Mouse (Mus musculus) cerebellum, postnatal 25 days (tissue): ENCODE results near the gene Acyp2.

Experiments
- DNase-seq, 2 experiments: peaks; one replicate each; pipeline ENCODE4 v3.0.0; 2021; ENCODE audit warnings: mixed read lengths in 2 of 2

Acyp2 gene

DNA sequence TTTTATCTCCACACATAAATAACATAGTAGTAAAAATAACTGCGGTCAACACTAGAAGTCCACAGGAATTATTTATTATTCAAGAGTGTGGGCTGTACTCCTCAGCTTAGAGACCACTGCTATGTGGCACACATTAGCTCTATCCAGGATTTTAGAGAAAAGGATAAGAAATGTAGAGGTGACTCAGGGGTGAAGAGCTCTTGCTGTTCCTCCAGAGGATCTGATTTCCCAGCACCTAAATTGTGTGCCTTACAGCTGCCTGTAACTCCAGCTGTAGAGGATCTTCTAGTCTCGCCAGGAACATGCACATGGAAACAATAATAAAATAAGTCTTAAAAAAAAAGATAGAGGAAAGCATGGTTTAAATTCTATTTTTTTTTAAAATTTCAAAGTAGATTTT lies 70.5 kb downstream of the Acyp2 start:
- no peak for DNase-seq

DNA sequence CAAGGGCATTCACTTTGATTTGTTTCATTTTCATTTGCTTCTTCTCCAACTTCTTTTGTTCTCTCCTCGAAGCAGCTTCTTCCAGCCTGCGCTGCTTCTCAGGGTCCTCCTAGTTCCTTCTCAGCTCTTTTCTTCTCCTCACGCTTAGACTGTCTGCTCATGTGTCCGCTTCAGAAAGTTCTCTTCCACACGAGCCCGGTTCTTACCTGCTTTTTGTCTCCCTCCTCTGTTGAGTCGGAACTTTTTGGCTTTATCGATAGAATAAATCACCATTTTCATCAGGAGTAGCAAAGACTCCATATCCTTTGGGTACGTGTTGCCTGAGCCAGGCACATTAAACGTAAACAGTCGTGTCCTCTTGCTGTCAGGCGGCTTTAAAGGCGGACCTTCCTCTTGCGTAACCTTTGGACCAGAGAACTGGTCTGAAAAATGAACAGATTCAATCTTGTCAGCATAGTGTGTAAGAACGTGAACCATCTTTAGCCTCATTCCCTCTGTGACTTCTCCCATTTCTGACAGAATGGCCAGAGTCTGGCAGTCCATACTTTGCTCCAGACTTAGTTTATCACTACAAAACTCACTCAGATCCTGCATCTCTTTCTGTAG lies 76.5 kb downstream of the Acyp2 start:
- no peak for DNase-seq

DNA sequence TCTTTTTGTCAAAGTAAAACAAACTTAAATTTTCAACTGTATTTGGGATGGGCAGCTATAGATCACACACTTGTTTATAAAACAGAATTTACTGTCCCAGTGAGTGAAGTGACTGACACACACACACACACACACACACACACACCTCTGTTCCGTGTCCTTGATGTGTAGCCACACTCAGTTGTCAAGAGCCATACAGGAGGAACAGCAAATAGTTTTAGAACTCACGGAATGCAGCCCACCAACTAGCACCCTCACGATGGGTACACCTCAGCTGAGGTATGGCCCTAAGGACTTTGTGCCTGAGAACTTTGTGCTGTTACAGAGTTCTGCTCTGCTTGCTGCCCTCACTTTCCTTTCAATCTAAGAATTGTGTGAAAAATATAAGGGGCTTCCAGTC lies 78.8 kb downstream of the Acyp2 start:
- DNase-seq: no peak

DNA sequence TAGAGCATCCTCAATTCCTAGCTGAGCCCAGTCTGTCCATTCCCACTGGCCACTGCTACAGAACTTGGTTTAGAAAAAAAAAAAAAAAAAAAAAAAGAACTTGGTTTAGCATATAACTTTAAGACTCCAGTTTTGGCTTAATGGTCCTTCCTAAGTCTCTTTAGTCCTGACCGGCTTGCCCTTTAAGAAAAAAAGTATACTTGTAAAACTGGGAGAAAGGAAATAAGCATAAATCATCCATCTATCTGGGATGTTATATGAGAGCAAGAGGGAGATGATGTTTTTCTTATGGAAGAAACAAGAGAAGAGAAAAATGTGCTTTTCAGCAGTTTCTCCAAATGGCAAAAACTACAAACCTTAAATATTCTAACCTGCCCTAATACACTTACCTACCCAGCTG lies 89.2 kb downstream of the Acyp2 start:
- no peak for DNase-seq

DNA sequence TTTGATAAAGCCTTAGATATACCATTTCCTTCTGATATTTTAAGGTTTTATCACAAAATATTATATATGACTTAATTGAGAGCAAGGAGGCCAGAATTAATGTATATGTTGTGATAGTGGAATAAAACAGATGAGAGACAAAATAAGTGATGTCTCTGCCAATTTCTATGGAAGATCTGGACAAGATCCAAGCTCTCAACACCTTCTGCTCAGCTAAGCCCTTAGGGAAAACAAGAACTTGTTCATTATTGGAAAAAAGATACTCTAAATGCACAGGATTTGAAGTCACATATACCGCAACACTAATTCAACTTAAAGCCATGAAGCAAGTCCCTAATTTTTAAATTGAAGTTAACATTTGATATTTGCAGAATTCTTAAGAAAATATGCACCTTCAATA lies 96.0 kb downstream of the Acyp2 start:
- DNase-seq: no peak

DNA sequence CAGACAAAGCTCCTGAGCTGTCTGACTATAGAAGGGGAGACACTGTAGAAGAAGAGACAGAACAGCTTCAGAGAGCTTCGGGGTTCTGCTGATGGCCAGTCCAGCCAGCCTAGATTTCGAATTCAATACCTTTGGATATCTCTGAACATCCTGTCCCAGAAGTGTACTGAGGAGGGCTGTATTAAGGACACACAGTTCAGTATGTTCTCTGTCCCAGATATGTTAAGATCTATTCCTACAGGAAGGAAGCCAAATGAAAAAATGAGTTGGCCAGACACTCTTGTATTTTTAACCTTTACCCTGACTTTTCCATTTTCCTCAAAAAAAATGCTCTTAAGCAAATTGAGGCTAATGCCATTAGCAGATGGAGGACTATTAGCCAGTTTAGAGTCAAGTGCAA lies 132.3 kb downstream of the Acyp2 start:
- no peak for DNase-seq

DNA sequence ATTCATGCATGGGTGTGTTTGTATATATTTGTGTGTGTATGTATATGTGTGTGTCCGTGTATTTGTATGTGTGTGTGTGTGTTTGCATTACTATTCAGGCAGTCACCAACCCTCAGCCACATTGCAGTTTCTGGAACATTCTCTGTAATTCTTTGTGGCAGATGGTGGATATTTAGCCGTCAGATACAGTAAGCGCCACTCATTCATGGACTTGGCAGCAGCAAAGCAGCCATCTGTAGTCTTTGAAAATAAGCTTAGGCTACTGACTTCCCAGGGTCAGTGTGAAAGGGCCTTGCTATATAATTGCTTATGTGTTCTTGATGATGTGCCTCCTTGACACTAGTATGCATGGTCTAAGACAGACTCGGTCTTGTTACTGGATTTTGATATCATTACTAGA lies 141.2 kb downstream of the Acyp2 start:
- DNase-seq: peak; percentile 51 to 67

DNA sequence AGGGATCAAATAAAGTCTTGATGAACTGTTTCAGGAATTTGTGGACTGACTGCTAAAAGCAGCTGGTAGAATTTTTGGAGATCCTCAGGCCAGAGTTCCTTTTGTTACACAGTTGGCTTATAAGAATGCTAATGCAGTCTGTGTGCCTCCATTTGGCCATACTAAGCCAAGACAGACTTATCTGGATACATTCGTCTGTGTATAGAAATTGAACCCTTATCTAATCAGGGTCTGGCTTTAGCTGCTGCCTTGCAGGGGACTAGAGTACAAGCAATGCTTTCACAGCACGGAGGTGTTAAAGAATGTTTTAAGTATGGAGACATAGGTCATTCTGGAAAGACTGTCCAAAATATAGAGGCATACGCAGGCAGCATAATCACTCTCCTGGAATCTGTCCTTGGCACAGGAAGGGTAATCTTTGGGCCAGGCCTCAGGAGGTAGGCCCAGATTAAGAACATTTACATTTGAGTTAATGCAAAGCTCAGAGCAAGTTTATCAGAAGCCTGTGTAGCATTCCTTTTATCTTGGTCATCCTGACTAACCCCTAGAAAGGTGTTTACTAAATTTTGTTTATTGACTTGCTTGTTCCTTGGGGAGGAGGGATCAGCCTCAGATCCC lies 150.5 kb downstream of the Acyp2 start:
- no peak for DNase-seq

DNA sequence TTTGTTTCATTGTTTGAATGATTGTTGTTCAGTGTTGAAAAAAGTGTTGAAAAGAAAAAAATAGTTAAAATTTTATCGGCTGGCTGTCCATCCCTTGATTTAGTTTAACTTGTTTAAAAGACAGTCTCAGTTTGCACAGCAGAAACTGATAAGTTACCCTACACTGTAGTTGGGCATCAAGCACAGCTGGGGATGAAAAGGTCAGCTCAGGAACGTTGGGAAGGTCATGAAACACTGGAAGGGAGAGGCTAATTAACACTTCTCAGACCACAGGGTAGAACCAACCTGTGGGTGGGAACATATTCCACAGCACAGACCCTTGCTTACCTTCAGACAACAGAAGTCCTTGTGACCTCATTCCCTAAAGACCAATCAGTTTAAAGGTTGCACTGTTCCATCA lies 152.2 kb downstream of the Acyp2 start:
- no peak for DNase-seq

DNA sequence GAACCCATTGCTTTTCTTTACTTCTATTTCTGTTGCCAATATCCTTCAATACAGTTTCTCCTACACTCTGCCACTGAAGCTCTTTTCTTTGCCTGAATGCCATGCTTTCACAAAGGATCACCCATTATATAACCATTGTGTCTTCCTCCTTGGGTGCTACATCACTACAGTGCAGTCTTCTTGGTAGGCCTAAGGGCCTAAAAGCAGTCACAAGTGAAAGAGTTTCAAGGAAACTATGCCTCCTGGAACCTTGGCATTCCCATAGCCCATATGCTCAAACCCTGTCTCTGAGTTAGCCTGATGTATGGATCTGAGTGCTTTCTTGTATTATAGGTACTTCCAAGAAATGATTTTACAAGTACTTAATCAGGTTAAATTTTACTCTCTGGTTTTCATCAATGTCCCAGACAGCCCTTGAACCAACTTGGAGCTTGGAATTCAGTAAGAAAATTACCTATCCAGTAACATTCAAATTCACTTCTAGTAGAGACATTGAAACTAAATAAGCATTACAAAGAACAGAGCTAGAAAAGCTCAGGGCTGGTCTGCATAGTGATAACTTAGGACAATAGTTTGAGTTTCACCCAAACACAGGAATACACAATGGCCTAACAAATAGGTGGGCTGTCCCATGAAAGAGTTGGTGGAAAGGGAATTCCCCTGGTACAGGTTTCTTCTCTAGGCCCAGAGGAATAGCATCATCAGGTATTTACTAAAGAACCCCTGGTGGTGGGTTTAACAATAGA lies 157.7 kb downstream of the Acyp2 start:
- DNase-seq: no peak

DNA sequence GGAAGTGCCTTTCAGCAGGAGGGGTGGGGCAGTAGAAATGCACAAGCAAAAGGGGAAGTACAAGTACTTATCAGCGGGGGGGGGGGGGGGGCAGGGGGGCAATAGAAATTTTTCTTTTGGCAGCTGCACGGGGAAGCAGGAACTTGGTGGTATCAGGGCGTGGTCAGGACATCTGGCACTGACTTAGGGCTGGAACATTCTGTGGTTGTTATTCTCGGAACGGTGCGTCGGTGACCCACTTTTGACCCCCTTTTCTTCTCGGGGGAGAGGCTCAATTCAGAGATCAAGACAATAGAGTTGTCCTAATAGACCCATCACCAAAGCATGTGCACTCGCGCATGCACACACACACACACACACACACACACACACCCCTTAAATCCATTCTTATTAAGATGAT lies 161.2 kb downstream of the Acyp2 start:
- no peak for DNase-seq

DNA sequence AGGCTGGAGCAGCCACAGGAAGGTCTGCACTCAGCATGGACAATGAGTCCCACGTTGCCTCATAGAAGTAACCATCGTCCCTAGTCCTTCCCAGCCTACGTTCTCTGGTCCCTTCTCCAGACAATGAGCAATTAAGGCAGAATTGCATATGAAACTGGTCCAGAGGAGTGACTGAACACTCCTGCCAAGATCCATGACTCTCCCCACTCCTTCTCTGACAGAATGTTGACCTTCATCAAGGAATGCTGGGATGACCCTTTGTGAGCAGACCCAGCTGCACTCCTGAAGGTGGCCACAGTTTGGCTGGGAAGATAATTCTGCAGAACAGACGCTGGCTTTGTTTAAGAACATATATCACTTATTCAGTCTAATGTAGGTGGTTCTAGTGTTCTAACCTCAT lies 166.1 kb downstream of the Acyp2 start:
- no peak for DNase-seq

DNA sequence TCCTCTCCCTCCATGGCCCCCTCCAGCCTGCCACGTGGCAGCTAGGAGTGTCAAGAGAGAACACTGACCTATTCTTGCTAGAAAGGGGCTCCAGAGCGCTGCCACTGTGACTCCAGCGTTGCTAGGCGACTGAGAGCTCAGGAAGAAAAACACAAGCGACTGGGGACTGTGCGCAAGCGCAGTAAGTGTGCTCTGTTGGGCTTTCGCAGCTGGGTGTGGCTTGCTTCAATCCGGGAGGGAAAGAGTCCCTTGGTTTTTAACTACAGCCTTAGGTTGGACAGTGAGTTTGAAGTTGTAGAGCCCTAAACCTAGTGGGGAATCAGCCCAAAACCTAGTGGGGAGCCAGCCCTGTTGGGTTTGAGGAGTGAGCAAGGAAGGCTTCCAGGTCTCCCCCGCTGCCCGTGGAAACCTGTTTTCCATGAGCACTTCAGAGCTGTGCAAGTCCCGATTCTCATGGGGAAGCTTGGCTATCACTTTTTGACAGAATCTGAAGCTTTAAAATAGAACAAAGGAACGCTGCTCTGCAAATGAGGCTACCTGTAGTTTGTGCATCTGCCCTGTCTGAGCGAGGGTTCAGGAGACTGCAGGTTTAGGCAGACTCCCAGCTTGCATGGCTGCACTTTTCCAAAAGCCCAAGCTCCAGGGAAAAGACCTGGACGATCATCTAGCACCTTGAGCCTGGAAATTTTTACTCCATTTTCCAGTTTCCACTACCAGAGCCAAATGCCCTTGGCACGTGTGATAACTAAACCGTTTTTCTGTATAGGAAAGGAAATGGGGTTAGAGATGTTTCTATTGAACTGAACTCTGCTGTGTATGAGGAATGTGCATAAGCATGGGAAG lies 177.4 kb downstream of the Acyp2 start, which contains the start of gene 4930505A04Rik:
Gene 4930505A04Rik (minus strand): TSS at position 77 of the 843 bp plus-strand sequence.
- DNase-seq: peak; percentile 84 to 89

DNA sequence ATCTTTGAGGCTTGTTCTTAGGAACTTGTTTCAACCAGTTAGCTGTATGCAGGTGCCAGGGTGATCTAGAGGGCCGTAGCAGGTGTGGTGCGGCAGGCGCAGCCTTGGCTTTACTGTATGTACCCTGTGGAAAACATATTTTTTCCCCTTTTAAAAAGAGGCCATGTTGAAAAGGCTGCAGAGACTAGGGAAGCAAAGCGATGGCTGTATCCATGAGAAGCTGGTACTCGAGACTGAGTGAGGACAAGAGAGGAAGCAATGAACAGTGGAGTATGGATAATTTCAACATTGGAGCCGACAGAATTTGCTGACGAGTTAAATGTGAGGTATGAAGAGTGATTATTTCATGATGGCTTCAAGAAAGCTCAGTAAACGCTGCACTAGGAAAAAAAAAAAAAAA lies 178.2 kb downstream of the Acyp2 start:
- no peak for DNase-seq
